In genomic region chr1:151943681-151944237, GRCm38 (mm10) we compare ENCODE assay signal across 12 mouse cellular contexts.
DNase-seq lines count a peak whose midpoint lies in the region; ATAC-seq lines count a peak whose summit lies in the region.
"Had no signal": no experiment of that assay in that cellular context is flagged by ENCODE, and none has a peak within 500 bp of the region (broad histone marks: within the 10 kb centered on the region; RNA-seq: fewer than 3 reads in every experiment).

No protein-coding gene starts in this region.

- no peaks in the 10 kb centered on the region for H3K36me3 ChIP-seq in forebrain, embryonic 15.5 days
- no peaks in the 10 kb centered on the region for H3K36me3 ChIP-seq in midbrain, embryonic 13.5 days

- 20% methylated on average over 8 of the region's 8 CpGs for WGBS in forebrain, embryonic 15.5 days
- 19% methylated on average over 8 of the region's 8 CpGs for WGBS in midbrain, embryonic 13.5 days

- ATAC-seq in forebrain, embryonic 15.5 days (replicated peaks), result no peak
- ATAC-seq in midbrain, embryonic 13.5 days, result peak; percentile 65

- peaks cover 38% of the 10 kb centered on the region for H3K4me1 ChIP-seq in forebrain, embryonic 15.5 days
- peaks cover 74% of the 10 kb centered on the region for H3K4me1 ChIP-seq in midbrain, embryonic 13.5 days (replicated peaks)

- H3K27me3 ChIP-seq in forebrain, embryonic 15.5 days, result no peaks in the 10 kb centered on the region
- no peaks in the 10 kb centered on the region for H3K27me3 ChIP-seq in midbrain, embryonic 13.5 days
- H3K27me3 ChIP-seq: CH12.LX had no signal

- H3K4me3 ChIP-seq in forebrain, embryonic 15.5 days, result no peak overlapping the region
- no peak overlapping the region for H3K4me3 ChIP-seq in midbrain, embryonic 13.5 days (replicated peaks)
- H3K4me3 ChIP-seq: heart, adult 2 months had no signal

- H3K27ac ChIP-seq in forebrain, embryonic 15.5 days (replicated peaks), result peak overlapping the region; percentile 59; the same call in 1 of the 2 replicates
- peak overlapping the region; percentile 89 for H3K27ac ChIP-seq in midbrain, embryonic 13.5 days
- H3K27ac ChIP-seq: heart, adult 2 months had no signal

- H3K9ac ChIP-seq in forebrain, embryonic 15.5 days (replicated peaks), result no peak overlapping the region
- H3K9ac ChIP-seq in midbrain, embryonic 13.5 days (replicated peaks), result 0 out of 2 replicates have a peak overlapping the region, but pooled peaks have one; percentile 28

- intact Hi-C loops in left cerebral cortex, postnatal 4 days (cut with DNase I), result no loop called here
- intact Hi-C loops in gastrocnemius, postnatal 14 days (cut with DNase I; ENCODE audit: low total_unique reads), result no loop called here

- peak; percentile 19 for DNase-seq in ovary, adult 18-20 months (ENCODE audit: low spot score)
- DNase-seq in ovary, postnatal 10 days (ENCODE audit: low spot score), result no peak
- no peak for DNase-seq in left cerebral cortex, postnatal 4 days
- DNase-seq in gastrocnemius, postnatal 14 days, result no peak
- no peak for DNase-seq in thymus, adult 18-20 months
- DNase-seq: cerebellum, adult 9-10 months; heart, adult 2 months; kidney, postnatal 10 days; layer of hippocampus, postnatal 36 days had no signal

- no peaks in the 10 kb centered on the region for H3K9me3 ChIP-seq in forebrain, embryonic 15.5 days
- H3K9me3 ChIP-seq in midbrain, embryonic 13.5 days, result no peaks in the 10 kb centered on the region

- no peak overlapping the region for H3K4me2 ChIP-seq in forebrain, embryonic 15.5 days (replicated peaks)
- H3K4me2 ChIP-seq in midbrain, embryonic 13.5 days (replicated peaks), result 0 out of 2 replicates have a peak overlapping the region, but pooled peaks have one; percentile 8
